Mouse (Mus musculus) MEL (cell line): Measurements from ENCODE around the gene Bub1b.
A peak's percentile ranks its signal among the peaks of the same experiment; 100 is the strongest.

Experiments
- CTCF ChIP-seq, 3 experiments: IDR thresholded peaks in 2 of 3; conservative IDR thresholded peaks in 1 of 3; 2 replicates each; pipeline ENCODE4 v1.5.1; 2011 to 2012; ENCODE audit warnings: low read length in 3 of 3, low read depth in 2 of 3, mild to moderate bottlenecking in 2 of 3, improper control_type of control experiment in 1 of 3, inconsistent platforms in 1 of 3, mixed read lengths in 1 of 3, moderate library complexity in 1 of 3; ENCODE audit not compliant: control insufficient read depth in 1 of 3, insufficient read depth in 1 of 3, poor library complexity in 1 of 3, severe bottlenecking in 1 of 3
- E2F4 ChIP-seq: IDR thresholded peaks from 2 replicates; pipeline ENCODE4 v1.6.1; 2011; ENCODE audit warnings: low read depth, low read length, improper control_type of control experiment, borderline replicate concordance
- EP300 ChIP-seq, 2 experiments: IDR thresholded peaks; 2 replicates each; pipeline ENCODE4 v1.6.1; 2011; ENCODE audit warnings: improper control_type of control experiment in 2 of 2, low read length in 2 of 2, low read depth in 1 of 2, mild to moderate bottlenecking in 1 of 2
- GATA1 ChIP-seq: IDR thresholded peaks from 2 replicates; pipeline ENCODE4 v1.6.1; 2011; ENCODE audit warnings: low read depth, low read length, improper control_type of control experiment
- MAFK ChIP-seq: IDR thresholded peaks from 2 replicates; pipeline ENCODE4 v1.6.1; 2011; ENCODE audit warnings: low read depth, mild to moderate bottlenecking, low read length, improper control_type of control experiment, borderline replicate concordance
- POLR2A ChIP-seq, 2 experiments: IDR thresholded peaks; 2 replicates each; pipeline ENCODE4 v1.6.1; 2011 to 2012; ENCODE audit warnings: low read length in 2 of 2, mild to moderate bottlenecking in 2 of 2, control low read depth in 1 of 2, improper control_type of control experiment in 1 of 2, low read depth in 1 of 2, moderate library complexity in 1 of 2; ENCODE audit not compliant: control insufficient read depth in 1 of 2, insufficient read depth in 1 of 2, poor library complexity in 1 of 2
- POLR2AphosphoS5 ChIP-seq: IDR thresholded peaks from 2 replicates; pipeline ENCODE4 v1.6.1; 2012; ENCODE audit warnings: low read depth, borderline replicate concordance, mild to moderate bottlenecking, inconsistent platforms, low read length, moderate library complexity, mixed read lengths
- TCF12 ChIP-seq: IDR thresholded peaks from 2 replicates; pipeline ENCODE4 v1.6.1; 2014; ENCODE audit warnings: low read depth, mild to moderate bottlenecking, inconsistent platforms, low read length, improper control_type of control experiment, moderate library complexity
- ZC3H11A ChIP-seq: IDR thresholded peaks from 2 replicates; pipeline ENCODE4 v1.6.1; 2012; ENCODE audit warnings: low read depth, mild to moderate bottlenecking, inconsistent platforms, low read length, improper control_type of control experiment
- ZNF384 ChIP-seq: IDR thresholded peaks from 2 replicates; pipeline ENCODE4 v1.6.1; 2012; ENCODE audit warnings: low read depth, mild to moderate bottlenecking, inconsistent platforms, low read length, improper control_type of control experiment

DNA sequence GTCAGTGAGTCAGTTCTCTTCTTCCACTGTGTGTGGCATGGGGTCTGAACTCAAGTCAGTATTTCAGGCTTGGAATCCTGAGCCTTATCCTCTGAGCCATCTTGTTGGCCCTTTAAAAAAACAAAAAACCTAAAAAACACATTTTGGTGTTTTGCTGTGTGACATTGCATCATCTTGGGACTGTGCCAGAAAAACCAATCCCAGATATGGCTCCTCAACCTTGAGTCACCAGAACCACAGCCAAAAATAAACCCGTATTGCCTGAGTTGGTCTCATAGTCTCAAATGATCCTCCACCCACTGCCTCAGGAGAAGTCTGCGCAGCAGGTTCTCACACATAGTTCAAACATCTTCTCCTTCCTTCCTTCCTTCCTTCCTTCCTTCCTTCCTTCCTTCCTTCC is 27.1 kb upstream of the Bub1b start:
- TF ChIP-seq EP300 (IDR thresholded peaks at IDR 0.05; ENCODE audit: low read depth in 1 of 2, low read length in 2 of 2) (peak in 1 of 2 experiments; percentile 9; a peak in 1 of 4 replicates), CTCF (IDR thresholded peaks at IDR 0.05 in 2 of 3, conservative IDR thresholded peaks at IDR 0.05 in 1 of 3; ENCODE audit: control insufficient read depth in 1 of 3, insufficient read depth in 1 of 3, low read depth in 2 of 3, low read length in 3 of 3, poor library complexity in 1 of 3, severe bottlenecking in 1 of 3) (no peak), ZC3H11A (no peak), POLR2A (IDR thresholded peaks at IDR 0.05; ENCODE audit: control insufficient read depth in 1 of 2, insufficient read depth in 1 of 2, low read depth in 1 of 2, low read length in 2 of 2, poor library complexity in 1 of 2) (no peak), GATA1 (0 out of 2 replicates have a peak, but pooled peaks have one; percentile 10), MAFK (no peak), ZNF384 (no peak), POLR2AphosphoS5 (no peak), E2F4 (no peak), TCF12 (no peak)
